Mouse (Mus musculus): ENCODE data around the gene Ciz1. TPM values are rescaled to one million over a fixed set of nuclear protein-coding genes. Genes with fewer than 3 reads are reported as not detected.

Ciz1 gene
- polyA plus RNA-seq, 1 experiment from 2014 or later: 59.1 TPM

- Histone ChIP-seq H3K4me1 (no peaks in the 10 kb centered on the region), H3K4me2 (no peak overlapping the region), H3K4me3 (replicated peaks) (no peak overlapping the region), H3K9ac (no peak overlapping the region), H3K36me3 (replicated peaks) (peaks cover 96% of the 10 kb centered on the region), H3K27me3 (peaks cover 6% of the 10 kb centered on the region; the same call in 1 of the 2 replicates), H3K9me3 (no peaks in the 10 kb centered on the region), H3K27ac (no peak overlapping the region)
- WGBS: 95% methylated on average over 13 of the region's 13 CpGs
- no peak for ATAC-seq (ENCODE audit: low FRiP score)
These were observed 23.3 kb downstream of the Ciz1 start for GRCm38 (mm10) chr2:32375317-32375940.

- Histone ChIP-seq H3K4me1 (peaks cover 7% of the 10 kb centered on the region), H3K4me3 (replicated peaks) (no peak overlapping the region), H3K9me3 (no peaks in the 10 kb centered on the region), H3K27me3 (peaks cover 8% of the 10 kb centered on the region; the same call in 1 of the 2 replicates), H3K27ac (no peak overlapping the region), H3K4me2 (no peak overlapping the region), H3K36me3 (replicated peaks) (peaks cover 81% of the 10 kb centered on the region), H3K9ac (no peak overlapping the region)
- no peak for ATAC-seq (ENCODE audit: low FRiP score)
- 93% methylated on average over 10 of the region's 10 CpGs for WGBS
These were observed 24.8 kb downstream of the Ciz1 start for GRCm38 (mm10) chr2:32376963-32377362.

GRCm38 (mm10) chr2:32380001-32380500, 27.9 kb downstream of the Ciz1 start:
- H3K27ac ChIP-seq: no peak overlapping the region
- no peak for ATAC-seq (ENCODE audit: low FRiP score)
- no peak overlapping the region for H3K4me2 ChIP-seq
- peaks cover 51% of the 10 kb centered on the region for H3K36me3 ChIP-seq (replicated peaks)
- H3K27me3 ChIP-seq: peaks cover 18% of the 10 kb centered on the region
- H3K4me1 ChIP-seq: peaks cover 9% of the 10 kb centered on the region
- H3K9me3 ChIP-seq: no peaks in the 10 kb centered on the region
- 92% methylated on average over 7 of the region's 7 CpGs for WGBS
- no peak overlapping the region for H3K4me3 ChIP-seq (replicated peaks)
- H3K9ac ChIP-seq: no peak overlapping the region

- WGBS: 2% methylated on average over 27 of the region's 27 CpGs
- peaks cover 18% of the 10 kb centered on the region for H3K27me3 ChIP-seq
- H3K9ac ChIP-seq: peak overlapping the region; percentile 61
- peaks cover 39% of the 10 kb centered on the region for H3K36me3 ChIP-seq (replicated peaks)
- 0 out of 2 replicates have a peak overlapping the region, but pooled peaks have one; percentile 25 for H3K27ac ChIP-seq
- H3K4me3 ChIP-seq (replicated peaks): peak overlapping the region; percentile 71
- H3K4me2 ChIP-seq: peak overlapping the region; percentile 98
- peaks cover 9% of the 10 kb centered on the region for H3K4me1 ChIP-seq
- H3K9me3 ChIP-seq: no peaks in the 10 kb centered on the region
- peak; percentile 54 for ATAC-seq (ENCODE audit: low FRiP score)
These were observed 29.1 kb downstream of the Ciz1 start for GRCm38 (mm10) chr2:32381141-32381774.

GRCm38 (mm10) chr2:32381775-32382223, 29.7 kb downstream of the Ciz1 start, which contains the start of gene 1110008P14Rik:
Gene 1110008P14Rik, minus strand, starts transcription at chr2:32381938.
- Histone ChIP-seq H3K9me3 (no peaks in the 10 kb centered on the region), H3K4me1 (peaks cover 9% of the 10 kb centered on the region), H3K27me3 (peaks cover 18% of the 10 kb centered on the region), H3K4me2 (peak within 1 kb of the TSS; percentile 98), H3K9ac (peak within 1 kb of the TSS; percentile 61), H3K27ac (0 out of 2 replicates have a peak within 1 kb of the TSS, but pooled peaks have one; percentile 25), H3K36me3 (replicated peaks) (peaks cover 33% of the 10 kb centered on the region), H3K4me3 (replicated peaks) (peak within 1 kb of the TSS; percentile 71)
- ATAC-seq (ENCODE audit: low FRiP score): peak; percentile 91
- WGBS: under 1% methylated on average over 43 of the region's 47 CpGs

GRCm38 (mm10) chr2:32382689-32383088, 30.6 kb downstream of the Ciz1 start:
- Histone ChIP-seq H3K9ac (no peak overlapping the region), H3K4me3 (replicated peaks) (no peak overlapping the region), H3K36me3 (replicated peaks) (peaks cover 24% of the 10 kb centered on the region), H3K4me1 (peaks cover 9% of the 10 kb centered on the region), H3K27ac (no peak overlapping the region), H3K9me3 (no peaks in the 10 kb centered on the region), H3K4me2 (no peak overlapping the region), H3K27me3 (peaks cover 20% of the 10 kb centered on the region)
- WGBS: 85% methylated on average over 2 of the region's 2 CpGs
- no peak for ATAC-seq (ENCODE audit: low FRiP score)

GRCm38 (mm10) chr2:32387706-32388490, 35.8 kb downstream of the Ciz1 start, which contains the start of gene Lcn2:
Gene Lcn2, minus strand, starts transcription at chr2:32388252.
- no peak within 1 kb of the TSS for H3K4me2 ChIP-seq
- peaks cover 6% of the 10 kb centered on the region for H3K27me3 ChIP-seq
- no peak within 1 kb of the TSS for H3K27ac ChIP-seq
- no peak for ATAC-seq (ENCODE audit: low FRiP score)
- H3K36me3 ChIP-seq (replicated peaks): no peaks in the 10 kb centered on the region
- H3K4me3 ChIP-seq (replicated peaks): no peak within 1 kb of the TSS
- no peak within 1 kb of the TSS for H3K9ac ChIP-seq
- WGBS: 62% methylated on average over 5 of the region's 5 CpGs
- no peaks in the 10 kb centered on the region for H3K4me1 ChIP-seq
- H3K9me3 ChIP-seq: no peaks in the 10 kb centered on the region

- H3K4me2 ChIP-seq: no peak overlapping the region
- H3K36me3 ChIP-seq (replicated peaks): no peaks in the 10 kb centered on the region
- 78% methylated on average over 2 of the region's 2 CpGs for WGBS
- H3K9ac ChIP-seq: no peak overlapping the region
- no peaks in the 10 kb centered on the region for H3K9me3 ChIP-seq
- H3K27ac ChIP-seq: no peak overlapping the region
- H3K4me1 ChIP-seq: no peaks in the 10 kb centered on the region
- H3K4me3 ChIP-seq (replicated peaks): no peak overlapping the region
- peaks cover 4% of the 10 kb centered on the region for H3K27me3 ChIP-seq
- no peak for ATAC-seq (ENCODE audit: low FRiP score)
These were observed 37.0 kb downstream of the Ciz1 start for GRCm38 (mm10) chr2:32389157-32389556.

GRCm38 (mm10) chr2:32390871-32391270, 38.7 kb downstream of the Ciz1 start:
- H3K27me3 ChIP-seq: peaks cover 4% of the 10 kb centered on the region; the same call in 1 of the 2 replicates
- no peaks in the 10 kb centered on the region for H3K9me3 ChIP-seq
- H3K4me1 ChIP-seq: peaks cover 6% of the 10 kb centered on the region
- no peak overlapping the region for H3K9ac ChIP-seq
- WGBS: 79% methylated on average over 8 of the region's 8 CpGs
- no peak overlapping the region for H3K27ac ChIP-seq
- no peaks in the 10 kb centered on the region for H3K36me3 ChIP-seq (replicated peaks)
- no peak for ATAC-seq (ENCODE audit: low FRiP score)
- no peak overlapping the region for H3K4me3 ChIP-seq (replicated peaks)
- no peak overlapping the region for H3K4me2 ChIP-seq

- Histone ChIP-seq H3K9me3 (no peaks in the 10 kb centered on the region), H3K27ac (no peak overlapping the region), H3K4me1 (peaks cover 11% of the 10 kb centered on the region), H3K4me2 (no peak overlapping the region), H3K9ac (no peak overlapping the region), H3K27me3 (peaks cover 4% of the 10 kb centered on the region; the same call in 1 of the 2 replicates), H3K4me3 (replicated peaks) (no peak overlapping the region), H3K36me3 (replicated peaks) (no peaks in the 10 kb centered on the region)
- ATAC-seq (ENCODE audit: low FRiP score): no peak
- 85% methylated on average over 5 of the region's 5 CpGs for WGBS
These were observed 39.9 kb downstream of the Ciz1 start for GRCm38 (mm10) chr2:32392063-32392462.

GRCm38 (mm10) chr2:32394973-32395372, 42.8 kb downstream of the Ciz1 start:
- Histone ChIP-seq H3K27me3 (no peaks in the 10 kb centered on the region), H3K4me3 (replicated peaks) (peak overlapping the region; percentile 93), H3K4me1 (peaks cover 18% of the 10 kb centered on the region), H3K9ac (peak overlapping the region; percentile 87), H3K9me3 (no peaks in the 10 kb centered on the region), H3K4me2 (peak overlapping the region; percentile 92), H3K27ac (peak overlapping the region; percentile 84), H3K36me3 (replicated peaks) (peaks cover under 1% of the 10 kb centered on the region; the same call in 1 of the 2 replicates)
- 5% methylated on average over 8 of the region's 8 CpGs for WGBS
- ATAC-seq (ENCODE audit: low FRiP score): no peak

- Histone ChIP-seq H3K4me1 (peaks cover 18% of the 10 kb centered on the region), H3K4me3 (replicated peaks) (peak within 1 kb of the TSS; percentile 93), H3K9me3 (no peaks in the 10 kb centered on the region), H3K4me2 (peak within 1 kb of the TSS; percentile 92), H3K27me3 (no peaks in the 10 kb centered on the region), H3K36me3 (replicated peaks) (peaks cover 6% of the 10 kb centered on the region), H3K9ac (peak within 1 kb of the TSS; percentile 87), H3K27ac (peak within 1 kb of the TSS; percentile 84)
- ATAC-seq (ENCODE audit: low FRiP score): peak; percentile 90
- WGBS: 0% methylated on average over 31 of the region's 31 CpGs
These were observed 43.4 kb downstream of the Ciz1 start, which contains the start of gene Ptges2 for GRCm38 (mm10) chr2:32395484-32395945. Gene Ptges2, plus strand, starts transcription at chr2:32395896.
